Mouse (Mus musculus) R1 (cell line): ENCODE measurements around the gene Asns.

Source experiments
- DNase-seq: peaks from one replicate; pipeline ENCODE4 v3.0.0-alpha.2; 2018; ENCODE audit warnings: low read depth, low spot score

Gene Asns

GRCm38 (mm10) chr6:7692884-7693585 is at the start of gene Asns:
Gene Asns (minus strand): TSS chr6:7693254.
- DNase-seq, result peak; percentile 92

DNA sequence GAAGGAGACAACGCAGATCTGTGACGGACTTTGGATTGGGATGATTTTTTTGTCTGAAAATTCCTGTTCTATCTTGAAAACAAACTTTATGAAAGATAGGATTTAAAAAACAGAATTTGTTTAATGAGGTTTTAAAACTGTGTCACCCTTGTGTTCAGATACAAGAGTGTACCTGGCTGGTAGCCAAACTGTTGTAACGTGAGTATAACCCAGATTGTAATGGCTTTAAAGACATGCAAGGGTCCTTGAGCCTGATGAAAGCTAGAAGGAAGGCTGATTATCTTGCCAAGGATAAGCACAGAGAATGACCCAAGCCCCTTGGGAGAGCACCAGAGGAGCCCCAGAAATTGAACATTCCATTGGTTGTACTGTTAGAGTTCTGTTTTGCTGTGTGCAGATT is 48.7 kb upstream of the Asns start:
- DNase-seq, result no peak

DNA sequence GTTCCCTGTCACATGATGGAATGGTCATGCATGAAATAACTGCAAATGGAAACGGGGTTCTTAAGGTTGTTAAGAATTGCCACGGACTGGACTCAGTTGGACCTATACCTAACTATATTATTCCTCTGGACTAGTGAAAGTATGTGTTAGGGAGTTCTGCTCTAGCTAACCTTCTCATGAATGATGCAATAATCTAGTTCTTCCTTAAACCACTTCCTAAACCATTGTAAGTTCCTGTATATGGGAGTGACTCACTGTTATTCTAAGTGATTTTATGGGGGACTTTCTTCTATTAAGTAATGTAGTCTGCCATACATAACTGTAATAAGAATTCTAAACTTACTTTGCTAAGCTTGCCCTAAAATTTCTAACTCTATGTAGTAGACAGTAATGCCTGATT is 44.8 kb upstream of the Asns start:
- DNase-seq, result no peak

- DNase-seq, result peak; percentile 84
Observed at GRCm38 (mm10) chr6:7732754-7733708, 40.0 kb upstream of the Asns start.

GRCm38 (mm10) chr6:7732097-7732496 is 39.0 kb upstream of the Asns start:
- no peak for DNase-seq

GRCm38 (mm10) chr6:7729128-7729527 is 36.1 kb upstream of the Asns start:
- peak; percentile 55 for DNase-seq

DNA sequence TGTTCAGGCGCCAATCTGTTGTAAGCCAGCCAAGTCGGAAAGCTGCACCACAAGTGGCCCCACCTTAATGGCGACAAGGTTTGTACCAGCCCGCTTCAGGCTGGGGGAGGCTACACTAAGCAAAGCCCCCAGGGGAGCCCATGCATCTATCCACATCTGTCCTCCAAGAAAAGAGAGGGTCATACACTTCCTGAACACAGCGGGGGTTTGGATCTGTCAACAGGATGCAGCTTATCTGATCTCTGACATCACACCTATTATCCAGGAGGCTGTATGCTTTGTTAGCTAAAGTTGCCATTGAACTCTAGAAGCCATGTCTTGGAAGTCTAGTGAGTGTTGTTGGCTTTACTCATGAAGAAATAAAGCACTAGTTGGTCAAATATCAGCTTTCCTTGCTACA is 35.2 kb upstream of the Asns start:
- DNase-seq, result peak; percentile 97

- no peak for DNase-seq
Observed at GRCm38 (mm10) chr6:7716236-7716635, 23.2 kb upstream of the Asns start.

DNA sequence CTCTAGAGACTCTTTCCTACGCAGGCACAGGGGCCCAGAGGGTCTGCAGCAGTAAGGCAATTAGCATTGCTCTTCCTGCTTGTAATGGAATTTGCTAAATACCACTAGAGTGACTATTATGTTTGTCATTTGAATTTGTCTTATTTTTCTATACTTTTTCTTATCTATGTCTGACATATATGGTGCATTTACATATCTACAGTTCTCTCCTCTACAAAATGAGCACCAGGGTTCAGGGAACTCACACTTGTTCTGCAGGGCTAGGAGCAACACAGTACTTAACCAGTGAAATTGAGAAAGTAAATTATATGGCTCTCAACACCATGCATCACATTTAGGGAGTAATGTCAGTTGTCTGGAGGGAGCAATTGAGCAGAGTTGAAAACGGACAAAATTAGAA is 21.2 kb upstream of the Asns start:
- DNase-seq, result no peak

DNA sequence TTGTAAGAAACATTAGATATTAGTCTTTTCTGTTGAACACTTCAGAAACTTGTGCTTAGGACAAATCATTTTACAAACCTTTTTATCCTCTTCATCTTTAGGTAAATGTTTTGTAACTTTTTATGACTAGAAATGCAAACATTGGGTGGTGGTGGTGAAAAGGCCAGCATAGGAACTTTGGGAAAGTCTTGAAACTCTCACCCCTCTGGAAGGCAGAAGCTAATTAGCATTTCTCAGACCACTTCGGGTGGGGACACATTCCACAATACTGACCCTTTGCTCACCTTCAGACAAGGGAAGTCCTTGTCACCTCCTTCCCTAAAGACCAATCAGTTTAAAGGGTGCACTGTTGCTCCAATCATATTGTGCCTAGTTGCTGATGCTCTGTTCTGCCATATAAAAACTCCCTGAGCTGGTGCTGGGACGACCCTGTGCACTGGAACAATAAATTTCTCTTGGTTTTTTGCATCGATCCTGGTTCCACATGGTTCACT is 18.8 kb upstream of the Asns start:
- DNase-seq, result peak; percentile 86

GRCm38 (mm10) chr6:7708246-7708645 is 15.2 kb upstream of the Asns start:
- no peak for DNase-seq

DNA sequence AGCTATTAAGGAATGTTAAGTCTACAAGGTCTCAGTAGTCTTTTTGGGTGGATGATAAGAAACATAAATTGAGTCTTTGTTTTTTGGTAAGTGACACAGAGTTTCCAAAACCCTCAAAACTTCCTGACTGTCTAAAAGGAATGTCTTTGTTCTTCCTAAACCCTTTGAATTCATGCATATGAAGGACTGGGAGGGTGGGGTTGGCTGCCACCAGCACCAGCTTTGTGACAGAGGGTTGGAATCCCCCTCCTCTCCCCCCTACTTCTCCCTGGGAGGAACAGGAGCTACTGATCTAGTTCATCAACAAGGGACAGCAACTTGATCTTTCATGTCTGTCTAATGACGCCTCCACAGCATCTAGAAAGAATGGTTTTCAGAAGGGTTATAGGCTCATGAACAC is 13.7 kb upstream of the Asns start:
- peak; percentile 85 for DNase-seq

GRCm38 (mm10) chr6:7697999-7698699 is 5.1 kb upstream of the Asns start:
- DNase-seq, result no peak

- no peak for DNase-seq
Observed at GRCm38 (mm10) chr6:7697077-7697643, 4.1 kb upstream of the Asns start.

GRCm38 (mm10) chr6:7696641-7697040 is 3.6 kb upstream of the Asns start:
- no peak for DNase-seq

GRCm38 (mm10) chr6:7695901-7696300 is 2.8 kb upstream of the Asns start:
- DNase-seq, result no peak

DNA sequence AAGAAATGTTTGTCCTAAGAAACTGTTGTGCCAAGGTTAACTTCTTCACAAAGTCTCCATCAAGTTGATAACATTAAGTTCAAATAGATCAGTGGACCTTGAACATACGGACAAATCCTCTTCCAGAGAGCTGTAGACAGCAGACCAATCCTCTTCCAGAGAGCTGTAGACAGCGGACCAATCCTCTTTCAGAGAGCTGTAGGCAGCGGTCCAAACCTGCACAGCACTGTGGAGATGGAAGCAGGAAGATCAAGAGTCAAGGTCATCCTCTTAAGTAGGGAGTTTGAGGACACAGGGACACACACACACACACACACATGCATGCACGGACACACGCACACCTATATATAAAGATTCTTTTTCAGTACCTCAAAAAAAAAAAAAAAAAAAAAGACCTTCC is 612 bp upstream of the Asns start:
- no peak for DNase-seq

- peak; percentile 56 for DNase-seq
Observed at GRCm38 (mm10) chr6:7692451-7692850, 603 bp downstream of the Asns start.

- DNase-seq, result no peak
Observed at GRCm38 (mm10) chr6:7692037-7692436, 1.0 kb downstream of the Asns start.

GRCm38 (mm10) chr6:7690456-7690855 is 2.6 kb downstream of the Asns start:
- peak; percentile 96 for DNase-seq

DNA sequence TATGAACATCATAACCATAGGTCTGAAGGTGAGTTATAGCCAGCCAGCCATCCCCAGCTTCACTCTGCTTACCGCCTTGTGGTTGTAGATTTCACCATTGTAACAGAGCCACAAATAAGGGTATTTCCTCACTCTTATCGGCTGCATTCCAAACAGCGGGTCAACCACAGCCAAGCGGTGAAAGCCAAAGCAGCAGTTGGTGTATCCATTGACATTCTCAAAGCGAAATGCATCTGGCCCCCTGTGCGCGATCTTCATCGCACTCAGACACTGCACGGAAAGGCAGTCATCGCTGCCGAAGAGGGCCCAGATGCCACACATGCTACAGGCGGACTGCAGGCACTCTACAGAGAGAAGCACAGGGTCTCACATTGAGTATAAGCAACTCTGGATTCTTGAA is 3.9 kb downstream of the Asns start:
- peak; percentile 57 for DNase-seq

DNA sequence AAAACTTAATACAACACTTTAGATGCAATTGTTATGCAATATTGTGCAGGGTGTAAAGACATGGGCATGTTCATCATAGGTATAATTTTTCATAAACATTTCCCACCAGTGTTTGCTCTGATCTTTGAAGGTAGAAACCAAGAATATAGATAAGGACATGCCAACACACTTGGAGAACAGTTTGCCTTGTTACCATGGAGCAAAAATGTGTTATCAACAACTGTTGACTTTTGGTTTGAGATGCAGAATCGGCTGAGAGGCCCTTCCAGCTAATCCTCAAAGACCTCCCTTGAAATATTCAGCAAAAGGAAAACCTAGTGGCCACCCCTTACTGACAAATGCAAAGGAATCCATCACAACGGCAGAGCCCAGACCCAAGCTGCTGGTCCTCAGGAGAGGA is 7.0 kb downstream of the Asns start:
- peak; percentile 40 for DNase-seq
